Mouse (Mus musculus) macrophage (primary cell): ENCODE data around the gene Fmnl1. TPM values are rescaled to one million over a fixed set of nuclear protein-coding genes. Genes with fewer than 3 reads are reported as not detected.

ENCODE experiments used
- H3K27ac ChIP-seq: fragments of 350-480 bp; formaldehyde crosslinking; 2 replicates; pipeline ENCODE4 v1.9.0; 2021
- H3K36me3 ChIP-seq: fragments of 350-480 bp; formaldehyde crosslinking; 2 replicates; pipeline ENCODE4 v1.9.0; 2021; ENCODE audit errors: inconsistent target
- H3K4me3 ChIP-seq: fragments of 350-480 bp; formaldehyde crosslinking; 2 replicates; pipeline ENCODE4 v1.9.0; 2021; ENCODE audit errors: inconsistent target
- H3K79me2 ChIP-seq: fragments of 350-480 bp; formaldehyde crosslinking; 2 replicates; pipeline ENCODE4 v1.9.0; 2021; ENCODE audit errors: inconsistent target
- WGBS: methylation state at CpG from one replicate; pipeline ENCODE4 v1.1.7; 2026; ENCODE audit warnings: inconsistent platforms; ENCODE audit not compliant: missing documents; 5-methylcytosine and 5-hydroxymethylcytosine counted together
- polyA plus RNA-seq: library from polyadenylated mRNA; stranded (reverse); fragments of 250-400 nt; gene quantifications from 3 replicates; pipeline ENCODE4 v1.2.4, GENCODE M21; 2018; ENCODE audit warnings: inconsistent platforms

Gene Fmnl1
- polyA plus RNA-seq, 1 experiment from 2014 or later, result 29.0 TPM

DNA sequence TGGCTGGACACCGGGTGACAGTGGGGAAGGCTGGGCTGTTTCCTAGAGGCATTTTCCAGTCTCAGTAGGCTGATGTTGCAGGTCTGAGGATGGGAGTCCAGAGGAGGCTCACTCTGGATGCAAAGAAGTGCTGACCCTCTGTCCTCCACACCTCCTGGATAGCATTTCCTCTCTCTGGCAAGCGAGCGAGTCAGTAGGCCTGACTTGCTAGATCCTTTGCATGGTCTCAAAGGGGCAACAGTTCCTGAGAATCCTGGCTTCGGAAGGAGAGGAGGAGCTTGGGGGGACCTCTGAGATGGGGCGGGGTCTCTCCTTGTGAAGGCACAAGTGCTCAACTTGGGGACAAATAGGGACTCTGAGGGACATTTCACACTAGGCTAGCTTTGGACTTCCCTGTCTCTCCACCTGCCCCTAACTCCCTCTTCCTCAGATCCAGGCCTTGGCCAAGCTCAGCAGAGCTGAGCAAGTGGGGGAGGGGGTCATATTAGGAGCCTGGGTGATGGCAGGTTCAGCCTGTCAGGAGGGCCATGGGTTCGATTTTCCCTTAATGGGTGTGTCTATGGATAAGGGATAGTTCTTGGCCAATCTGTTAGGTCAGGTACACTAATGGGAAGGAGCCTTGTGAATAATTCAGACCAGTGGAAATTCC lies 1.6 kb downstream of the Fmnl1 start:
- Histone ChIP-seq H3K79me2 (peaks cover 63% of the 10 kb centered on the region), H3K27ac (peak overlapping the region; percentile 77), H3K36me3 (no peaks in the 10 kb centered on the region), H3K4me3 (peak overlapping the region; percentile 68)
- 12% methylated on average over 6 of the region's 6 CpGs for WGBS

DNA sequence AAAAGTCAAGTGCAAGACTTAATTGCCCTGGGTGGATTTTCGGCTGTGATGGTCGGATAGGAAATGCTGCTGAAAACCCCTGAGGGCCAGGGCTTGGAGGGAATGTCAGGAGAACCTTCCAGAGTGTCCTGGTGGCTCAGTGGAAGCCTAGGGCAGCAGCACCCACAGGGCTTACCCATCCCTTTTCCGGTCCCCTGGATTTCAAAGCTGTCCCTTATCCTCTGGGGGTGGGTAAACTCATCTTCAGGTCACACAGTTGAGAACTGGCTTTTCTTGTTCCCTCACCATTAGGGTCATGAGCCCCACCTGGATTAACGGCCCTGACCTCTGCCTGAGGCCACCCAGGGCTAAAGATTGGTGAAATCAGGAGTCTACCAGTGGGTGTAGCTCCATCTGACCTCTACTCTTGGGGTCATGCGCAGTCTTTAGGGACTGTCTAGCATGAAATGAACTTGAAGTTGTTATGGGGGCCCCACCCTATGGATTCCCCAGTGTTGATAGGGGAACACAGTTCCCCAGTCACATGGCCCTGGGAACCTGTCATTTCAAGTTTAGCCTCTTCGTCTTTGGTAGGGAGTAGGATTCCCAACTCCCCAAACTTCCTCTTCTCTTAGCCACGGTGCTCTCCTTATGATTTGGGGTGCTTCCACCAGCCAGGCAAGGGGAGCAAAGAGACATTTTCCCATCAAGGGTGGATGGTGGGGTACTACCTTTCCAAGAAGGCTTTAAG lies 2.3 kb downstream of the Fmnl1 start:
- peaks cover 70% of the 10 kb centered on the region for H3K79me2 ChIP-seq
- H3K36me3 ChIP-seq, result no peaks in the 10 kb centered on the region
- peak overlapping the region; percentile 68 for H3K4me3 ChIP-seq
- peak overlapping the region; percentile 77 for H3K27ac ChIP-seq
- WGBS, result 56% methylated on average over 7 of the region's 7 CpGs

GRCm38 (mm10) chr11:103173771-103174344 lies 3.0 kb downstream of the Fmnl1 start:
- WGBS, result 55% methylated on average over 11 of the region's 11 CpGs
- Histone ChIP-seq H3K36me3 (no peaks in the 10 kb centered on the region), H3K27ac (peak overlapping the region; percentile 77), H3K79me2 (peaks cover 77% of the 10 kb centered on the region), H3K4me3 (no peak overlapping the region)

DNA sequence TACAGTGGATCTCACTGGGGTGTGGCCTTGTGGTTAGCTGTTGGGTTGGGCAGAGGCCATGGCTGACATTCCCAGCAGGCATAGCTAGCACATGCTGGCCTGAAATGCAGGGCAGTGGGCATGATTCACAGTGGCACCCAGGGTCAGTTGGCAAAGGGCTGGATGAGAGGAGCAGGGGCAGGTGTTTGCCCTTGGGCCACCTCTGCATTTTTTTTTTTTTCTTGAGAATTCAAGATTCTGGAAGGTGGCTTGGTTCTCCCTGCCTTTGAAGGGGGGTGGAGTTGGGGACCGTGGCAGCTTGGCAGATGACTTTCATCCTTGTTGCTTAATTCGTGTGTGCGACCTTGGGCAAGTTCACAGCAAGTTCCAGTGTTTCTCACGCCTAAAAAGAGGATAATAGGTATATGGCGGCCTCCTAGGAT lies 3.5 kb downstream of the Fmnl1 start:
- Histone ChIP-seq H3K4me3 (no peak overlapping the region; the same call in 1 of the 2 replicates), H3K27ac (peak overlapping the region; percentile 77), H3K79me2 (peaks cover 82% of the 10 kb centered on the region), H3K36me3 (no peaks in the 10 kb centered on the region)
- 21% methylated on average over 5 of the region's 5 CpGs for WGBS

DNA sequence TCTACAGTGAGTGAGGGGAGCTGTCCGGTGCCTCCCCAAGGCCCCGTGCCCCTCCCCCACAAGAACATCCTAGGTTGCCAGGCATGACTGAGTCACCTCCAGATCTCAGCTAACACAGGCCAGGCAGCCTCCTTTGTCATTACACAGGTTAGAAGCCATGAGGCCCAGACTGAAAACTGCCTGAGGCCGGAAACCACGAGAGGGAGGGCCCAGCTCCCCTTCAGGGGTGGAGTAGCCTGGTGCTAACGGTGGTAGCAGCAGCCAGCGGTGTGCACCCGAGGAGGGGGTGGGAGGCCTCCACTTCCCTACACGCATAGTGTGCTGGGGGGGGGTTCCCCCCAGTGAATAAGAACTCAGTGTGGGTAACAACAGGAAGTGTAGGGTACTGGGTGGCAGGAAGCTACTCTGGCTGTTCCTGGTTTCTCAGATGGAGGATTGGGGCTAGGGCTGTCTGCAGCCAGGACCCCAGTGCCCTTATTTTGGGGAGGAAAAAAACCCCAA lies 4.0 kb downstream of the Fmnl1 start:
- Histone ChIP-seq H3K79me2 (peaks cover 88% of the 10 kb centered on the region), H3K4me3 (peak overlapping the region; percentile 1; the same call in 1 of the 2 replicates), H3K27ac (peak overlapping the region; percentile 77), H3K36me3 (peaks cover under 1% of the 10 kb centered on the region; the same call in 1 of the 2 replicates)
- 6% methylated on average over 7 of the region's 8 CpGs for WGBS

GRCm38 (mm10) chr11:103175688-103176442 lies 5.0 kb downstream of the Fmnl1 start:
- WGBS, result 37% methylated on average over 14 of the region's 14 CpGs
- H3K27ac ChIP-seq, result peak overlapping the region; percentile 77
- H3K36me3 ChIP-seq, result peaks cover 10% of the 10 kb centered on the region; the same call in 1 of the 2 replicates
- no peak overlapping the region for H3K4me3 ChIP-seq
- peaks cover 97% of the 10 kb centered on the region for H3K79me2 ChIP-seq

GRCm38 (mm10) chr11:103176510-103176909 lies 5.6 kb downstream of the Fmnl1 start:
- Histone ChIP-seq H3K4me3 (no peak overlapping the region), H3K79me2 (peaks cover 100% of the 10 kb centered on the region), H3K27ac (peak overlapping the region; percentile 77), H3K36me3 (peaks cover 14% of the 10 kb centered on the region; the same call in 1 of the 2 replicates)
- WGBS, result 88% methylated on average over 1 of the region's 1 CpGs

DNA sequence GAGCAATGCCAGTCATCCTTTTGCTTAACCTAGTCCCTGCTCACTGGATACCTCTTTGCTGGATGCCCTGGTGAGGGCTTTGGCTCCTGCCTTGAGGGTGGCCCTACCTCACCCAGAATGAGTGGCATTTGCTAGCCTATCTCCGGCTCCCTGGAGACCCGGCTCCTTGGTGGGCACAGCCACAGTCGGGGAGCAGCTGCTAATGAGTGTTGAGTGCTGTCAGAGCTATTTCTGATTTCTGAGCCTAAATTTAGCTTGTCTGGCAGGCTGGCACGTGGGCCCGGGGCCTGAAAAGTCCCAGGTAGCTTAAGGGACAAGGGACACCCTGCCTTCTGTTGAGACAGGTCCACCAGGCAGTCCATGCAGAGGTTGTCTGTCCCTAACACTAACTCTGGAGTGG lies 6.3 kb downstream of the Fmnl1 start:
- Histone ChIP-seq H3K36me3 (peaks cover 20% of the 10 kb centered on the region; the same call in 1 of the 2 replicates), H3K4me3 (peak overlapping the region; percentile 9; the same call in 1 of the 2 replicates), H3K27ac (peak overlapping the region; percentile 77), H3K79me2 (peaks cover 100% of the 10 kb centered on the region)
- WGBS, result 45% methylated on average over 5 of the region's 5 CpGs

- H3K79me2 ChIP-seq, result peaks cover 100% of the 10 kb centered on the region
- peak overlapping the region; percentile 9; the same call in 1 of the 2 replicates for H3K4me3 ChIP-seq
- peaks cover 27% of the 10 kb centered on the region for H3K36me3 ChIP-seq
- H3K27ac ChIP-seq, result peak overlapping the region; percentile 77
- 2% methylated on average over 13 of the region's 15 CpGs for WGBS
These were observed 7.0 kb downstream of the Fmnl1 start for GRCm38 (mm10) chr11:103177815-103178485.

GRCm38 (mm10) chr11:103178748-103179147 lies 7.8 kb downstream of the Fmnl1 start:
- no peak overlapping the region for H3K4me3 ChIP-seq
- peaks cover 29% of the 10 kb centered on the region for H3K36me3 ChIP-seq
- peak overlapping the region; percentile 77 for H3K27ac ChIP-seq
- 89% methylated on average over 8 of the region's 8 CpGs for WGBS
- peaks cover 93% of the 10 kb centered on the region for H3K79me2 ChIP-seq

- WGBS, result 94% methylated on average over 1 of the region's 1 CpGs
- Histone ChIP-seq H3K79me2 (peaks cover 76% of the 10 kb centered on the region), H3K27ac (no peak overlapping the region), H3K4me3 (no peak overlapping the region), H3K36me3 (peaks cover 32% of the 10 kb centered on the region)
These were observed 9.5 kb downstream of the Fmnl1 start for GRCm38 (mm10) chr11:103180426-103180825.

DNA sequence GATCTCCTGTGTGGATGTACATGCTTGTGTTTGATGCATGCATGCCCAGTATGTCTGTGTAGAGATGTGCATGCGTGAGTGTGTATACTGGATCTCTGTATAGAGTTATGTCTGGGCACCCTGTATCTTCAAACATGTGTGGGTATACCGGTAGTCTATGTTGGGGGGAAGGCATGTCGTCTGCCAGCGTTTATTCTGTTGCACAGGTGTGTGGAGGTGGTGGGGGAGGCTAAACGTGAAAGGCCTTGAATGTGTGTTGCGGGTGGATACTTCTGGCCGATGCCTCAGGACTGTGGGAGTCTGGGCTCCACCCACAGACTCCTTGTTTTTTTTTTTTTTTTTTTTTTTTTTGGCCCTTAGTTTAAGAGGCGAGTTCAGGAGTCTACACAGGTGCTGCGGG lies 10.4 kb downstream of the Fmnl1 start:
- Histone ChIP-seq H3K79me2 (peaks cover 67% of the 10 kb centered on the region), H3K4me3 (no peak overlapping the region), H3K27ac (no peak overlapping the region), H3K36me3 (peaks cover 42% of the 10 kb centered on the region)
- WGBS, result 91% methylated on average over 9 of the region's 9 CpGs

- WGBS, result 76% methylated on average over 3 of the region's 3 CpGs
- Histone ChIP-seq H3K27ac (no peak overlapping the region), H3K79me2 (peaks cover 61% of the 10 kb centered on the region), H3K36me3 (peaks cover 47% of the 10 kb centered on the region), H3K4me3 (no peak overlapping the region)
These were observed 11.0 kb downstream of the Fmnl1 start for GRCm38 (mm10) chr11:103181911-103182310.

- 70% methylated on average over 2 of the region's 2 CpGs for WGBS
- H3K36me3 ChIP-seq, result peaks cover 70% of the 10 kb centered on the region
- no peak overlapping the region for H3K27ac ChIP-seq
These were observed 14.0 kb downstream of the Fmnl1 start for GRCm38 (mm10) chr11:103184891-103185290.

More at GRCm38 (mm10) chr11:103184891-103185290, 14.0 kb downstream of the Fmnl1 start:
- Histone ChIP-seq H3K79me2 (peaks cover 31% of the 10 kb centered on the region), H3K4me3 (no peak overlapping the region)
